Mouse (Mus musculus): ENCODE results near the gene Cyp3a13. TPM values are rescaled to one million over a fixed set of nuclear protein-coding genes. Genes with fewer than 3 reads are reported as not detected.
"Not testable (repeated sequence)": the region's sequence is repeated elsewhere in the genome, so short reads cannot be mapped to it uniquely, and the experiment has no call there.

The Cyp3a13 gene
- 0.09 TPM in 1 of 2 replicates, not detected in the other for polyA plus RNA-seq (2015; fragmentation: Nextera tagmentation; extraction: Ambion mirVana)

DNA sequence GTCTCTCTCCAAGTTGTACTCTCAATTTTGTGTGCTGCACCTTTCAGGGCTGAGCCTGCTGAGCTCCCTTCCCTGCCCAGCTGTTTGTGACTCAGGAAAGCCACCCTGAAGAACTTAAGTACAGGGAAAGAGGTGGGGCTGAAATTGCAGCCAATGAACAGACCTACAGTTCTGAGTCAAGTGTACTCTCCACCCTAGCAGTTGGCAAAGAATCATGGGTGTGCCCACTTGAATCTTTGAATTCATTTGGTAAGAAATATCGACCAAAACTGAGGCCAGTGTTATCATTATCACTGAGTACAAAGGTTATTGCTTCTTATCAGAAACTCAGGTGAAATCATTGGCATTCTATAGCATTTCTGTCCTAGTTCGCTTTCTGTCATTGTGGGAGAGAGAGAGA is at the start of gene Cyp3a13:
TSS of gene Cyp3a13 (minus strand) at position 88 of the 400 bp plus-strand sequence.
- Histone ChIP-seq H3K9ac (no peak within 1 kb of the TSS), H3K27ac (no peak within 1 kb of the TSS), H3K9me3 (replicated peaks) (no peaks in the 10 kb centered on the region), H3K4me1 (replicated peaks) (no peaks in the 10 kb centered on the region), H3K4me3 (no peak within 1 kb of the TSS), H3K4me2 (no peak within 1 kb of the TSS), H3K36me3 (no peaks in the 10 kb centered on the region), H3K27me3 (no peaks in the 10 kb centered on the region)
- WGBS: 47% methylated on average over 2 of the region's 2 CpGs
- ATAC-seq (replicated peaks; ENCODE audit: insufficient number of reproducible peaks, insufficient read depth, low FRiP score, low read depth): no peak

GRCm38 (mm10) chr5:137966492-137966891 is 45.1 kb upstream of the Cyp3a13 start:
- Histone ChIP-seq H3K4me2 (no peak overlapping the region), H3K36me3 (no peaks in the 10 kb centered on the region), H3K9ac (no peak overlapping the region), H3K9me3 (replicated peaks) (no peaks in the 10 kb centered on the region), H3K4me1 (replicated peaks) (no peaks in the 10 kb centered on the region), H3K27ac (no peak overlapping the region), H3K27me3 (no peaks in the 10 kb centered on the region; the same call in 1 of the 2 replicates), H3K4me3 (no peak overlapping the region)
- ATAC-seq (replicated peaks; ENCODE audit: insufficient number of reproducible peaks, insufficient read depth, low FRiP score, low read depth): no peak

DNA sequence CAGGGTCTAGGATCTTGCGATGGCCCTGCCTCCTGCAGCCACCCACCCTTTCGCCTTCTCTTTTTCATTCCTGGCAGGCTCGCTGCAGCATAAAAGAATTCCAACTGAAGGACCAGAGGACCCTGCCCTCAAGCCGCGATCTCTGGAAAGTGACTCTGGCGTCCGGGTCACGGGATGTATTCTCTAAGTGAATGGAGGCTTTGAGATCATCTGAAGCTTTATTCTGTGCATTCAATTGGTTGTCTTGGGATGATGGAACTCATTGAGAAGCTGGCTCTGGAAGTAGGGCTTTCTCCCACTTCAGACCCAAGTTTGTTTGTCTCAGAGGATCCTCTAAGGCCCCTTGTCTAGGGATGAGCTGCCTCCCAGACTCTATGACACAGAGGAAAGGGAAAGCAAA is 41.5 kb upstream of the Cyp3a13 start, which contains the start of gene Gjc3:
TSS of gene Gjc3 (minus strand) at position 154 of the 400 bp plus-strand sequence.
- no peaks in the 10 kb centered on the region for H3K9me3 ChIP-seq (replicated peaks)
- no peak within 1 kb of the TSS for H3K9ac ChIP-seq
- H3K27ac ChIP-seq: no peak within 1 kb of the TSS
- H3K4me1 ChIP-seq (replicated peaks): no peaks in the 10 kb centered on the region
- no peak within 1 kb of the TSS for H3K4me2 ChIP-seq
- no peaks in the 10 kb centered on the region for H3K27me3 ChIP-seq
- H3K4me3 ChIP-seq: no peak within 1 kb of the TSS
- WGBS: 79% methylated on average over 8 of the region's 8 CpGs
- no peak for ATAC-seq (replicated peaks; ENCODE audit: insufficient number of reproducible peaks, insufficient read depth, low FRiP score, low read depth)
- no peaks in the 10 kb centered on the region for H3K36me3 ChIP-seq

- Histone ChIP-seq H3K4me3 (no peak overlapping the region), H3K9me3 (replicated peaks) (no peaks in the 10 kb centered on the region), H3K36me3 (no peaks in the 10 kb centered on the region), H3K4me1 (replicated peaks) (no peaks in the 10 kb centered on the region), H3K9ac (no peak overlapping the region), H3K27ac (no peak overlapping the region), H3K4me2 (no peak overlapping the region), H3K27me3 (no peaks in the 10 kb centered on the region)
- WGBS: 85% methylated on average over 3 of the region's 3 CpGs
- ATAC-seq (replicated peaks; ENCODE audit: insufficient number of reproducible peaks, insufficient read depth, low FRiP score, low read depth): no peak
These were observed 35.0 kb upstream of the Cyp3a13 start for GRCm38 (mm10) chr5:137956404-137956803.

GRCm38 (mm10) chr5:137951218-137951617 is 29.8 kb upstream of the Cyp3a13 start:
- Histone ChIP-seq H3K4me2 (no peak overlapping the region), H3K36me3 (no peaks in the 10 kb centered on the region), H3K9me3 (replicated peaks) (no peaks in the 10 kb centered on the region), H3K4me1 (replicated peaks) (no peaks in the 10 kb centered on the region), H3K4me3 (no peak overlapping the region), H3K27me3 (no peaks in the 10 kb centered on the region), H3K27ac (no peak overlapping the region), H3K9ac (no peak overlapping the region)
- ATAC-seq (replicated peaks; ENCODE audit: insufficient number of reproducible peaks, insufficient read depth, low FRiP score, low read depth): no peak
- 30% methylated on average over 6 of the region's 6 CpGs for WGBS

DNA sequence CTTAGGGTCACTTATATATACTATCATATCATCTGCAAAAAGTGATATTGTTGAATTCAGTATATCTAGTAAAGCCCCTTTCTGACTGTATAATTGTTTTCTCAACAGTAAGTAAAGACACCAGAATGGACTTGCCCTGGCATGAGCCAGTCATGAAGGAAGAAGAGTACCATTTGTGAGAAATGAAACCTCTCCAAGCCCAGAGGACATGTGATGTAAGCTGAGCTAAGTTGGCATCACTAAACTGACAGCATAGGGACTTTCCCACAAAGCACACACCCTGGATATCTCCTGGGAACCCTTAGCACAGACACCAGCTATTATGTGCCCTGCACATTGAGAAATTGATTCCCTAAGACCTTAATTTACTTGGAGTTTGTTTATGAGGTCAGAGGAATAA is 25.9 kb upstream of the Cyp3a13 start:
- H3K9me3 ChIP-seq (replicated peaks): no peaks in the 10 kb centered on the region
- ATAC-seq (replicated peaks; ENCODE audit: insufficient number of reproducible peaks, insufficient read depth, low FRiP score, low read depth): no peak
- no peak overlapping the region for H3K4me2 ChIP-seq
- H3K4me1 ChIP-seq (replicated peaks): no peaks in the 10 kb centered on the region
- H3K4me3 ChIP-seq: no peak overlapping the region
- H3K27ac ChIP-seq: no peak overlapping the region
- H3K27me3 ChIP-seq: no peaks in the 10 kb centered on the region
- no peak overlapping the region for H3K9ac ChIP-seq
- H3K36me3 ChIP-seq: no peaks in the 10 kb centered on the region

GRCm38 (mm10) chr5:137943133-137943532 is 21.7 kb upstream of the Cyp3a13 start:
- Histone ChIP-seq H3K4me2 (no peak overlapping the region), H3K4me1 (replicated peaks) (no peaks in the 10 kb centered on the region), H3K9ac (no peak overlapping the region), H3K36me3 (no peaks in the 10 kb centered on the region), H3K27ac (no peak overlapping the region), H3K9me3 (replicated peaks) (no peaks in the 10 kb centered on the region), H3K4me3 (no peak overlapping the region), H3K27me3 (no peaks in the 10 kb centered on the region)
- ATAC-seq (replicated peaks; ENCODE audit: insufficient number of reproducible peaks, insufficient read depth, low FRiP score, low read depth): no peak
- WGBS: 45% methylated on average over 1 of the region's 1 CpGs

DNA sequence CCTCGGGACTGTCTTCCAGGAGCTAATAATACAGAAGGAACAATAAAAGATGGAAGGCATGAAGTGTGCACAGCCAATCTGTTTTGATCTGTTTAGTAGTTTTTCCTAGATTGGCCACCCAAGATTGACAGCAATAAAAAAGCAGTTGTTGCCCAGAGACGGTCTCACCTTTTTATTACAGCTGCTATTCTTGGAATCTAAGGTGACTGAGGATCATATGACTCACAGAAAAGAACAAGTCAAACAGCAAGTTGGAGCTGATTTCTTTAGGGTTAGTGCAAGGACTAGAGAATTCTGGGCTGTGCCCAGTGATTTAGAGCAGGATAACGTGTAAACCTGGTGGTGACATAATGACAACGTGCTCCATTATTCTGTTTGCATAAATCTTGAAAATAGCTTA is 19.5 kb upstream of the Cyp3a13 start:
- H3K36me3 ChIP-seq: no peaks in the 10 kb centered on the region
- WGBS: 83% methylated on average over 4 of the region's 4 CpGs
- H3K4me1 ChIP-seq (replicated peaks): no peaks in the 10 kb centered on the region
- H3K9me3 ChIP-seq (replicated peaks): no peaks in the 10 kb centered on the region
- no peak overlapping the region for H3K4me3 ChIP-seq
- no peak overlapping the region for H3K9ac ChIP-seq
- H3K4me2 ChIP-seq: no peak overlapping the region
- H3K27ac ChIP-seq: no peak overlapping the region
- ATAC-seq (replicated peaks; ENCODE audit: insufficient number of reproducible peaks, insufficient read depth, low FRiP score, low read depth): no peak
- no peaks in the 10 kb centered on the region for H3K27me3 ChIP-seq

DNA sequence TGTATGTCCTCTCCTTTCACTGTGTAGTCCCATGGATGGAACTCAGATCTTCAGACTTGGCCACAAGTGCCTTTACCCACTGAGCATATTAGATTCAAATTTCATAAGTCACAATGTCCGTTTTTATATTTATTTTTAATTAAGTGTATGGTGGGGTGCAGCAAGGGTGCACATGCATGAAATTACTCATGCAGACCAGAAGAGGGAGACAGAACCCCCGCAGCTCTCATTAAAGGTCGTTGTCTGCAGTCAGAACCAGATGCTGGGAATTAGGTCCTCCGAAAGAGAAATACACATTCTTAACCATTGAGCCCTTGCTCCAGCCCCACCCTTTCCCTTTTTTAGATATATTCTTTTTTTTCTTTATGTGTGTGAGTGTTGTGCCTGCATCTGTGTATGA is 15.8 kb upstream of the Cyp3a13 start:
- 56% methylated on average over 4 of the region's 4 CpGs for WGBS
- Histone ChIP-seq H3K27ac (no peak overlapping the region), H3K4me1 (replicated peaks) (no peaks in the 10 kb centered on the region), H3K36me3 (no peaks in the 10 kb centered on the region), H3K9ac (no peak overlapping the region), H3K27me3 (no peaks in the 10 kb centered on the region), H3K4me3 (no peak overlapping the region), H3K9me3 (replicated peaks) (no peaks in the 10 kb centered on the region), H3K4me2 (no peak overlapping the region)
- ATAC-seq (replicated peaks; ENCODE audit: insufficient number of reproducible peaks, insufficient read depth, low FRiP score, low read depth): no peak

DNA sequence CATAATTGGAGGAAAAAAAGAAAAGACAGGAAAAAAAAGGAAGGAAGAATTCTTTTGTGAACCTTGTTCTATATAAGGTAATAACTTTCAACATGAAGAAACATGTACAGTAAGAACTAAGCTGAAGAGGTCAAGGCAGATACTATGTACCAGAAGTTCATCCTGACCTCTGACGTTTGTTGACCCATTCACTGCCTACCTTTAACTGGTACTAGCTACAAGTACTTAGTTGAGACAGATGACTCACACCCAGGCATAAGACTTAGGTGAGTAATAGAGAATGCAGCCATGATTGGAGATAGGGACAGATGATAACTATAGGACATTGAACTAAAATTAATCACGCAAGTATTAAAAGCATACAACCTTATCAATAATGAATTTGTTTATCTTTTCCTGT is 15.1 kb upstream of the Cyp3a13 start:
- H3K9ac ChIP-seq: no peak overlapping the region
- H3K36me3 ChIP-seq: no peaks in the 10 kb centered on the region
- H3K4me2 ChIP-seq: no peak overlapping the region
- no peak for ATAC-seq (replicated peaks; ENCODE audit: insufficient number of reproducible peaks, insufficient read depth, low FRiP score, low read depth)
- H3K27me3 ChIP-seq: no peaks in the 10 kb centered on the region
- no peak overlapping the region for H3K4me3 ChIP-seq
- H3K27ac ChIP-seq: no peak overlapping the region
- H3K9me3 ChIP-seq (replicated peaks): no peaks in the 10 kb centered on the region
- 81% methylated on average over 2 of the region's 2 CpGs for WGBS
- no peaks in the 10 kb centered on the region for H3K4me1 ChIP-seq (replicated peaks)

DNA sequence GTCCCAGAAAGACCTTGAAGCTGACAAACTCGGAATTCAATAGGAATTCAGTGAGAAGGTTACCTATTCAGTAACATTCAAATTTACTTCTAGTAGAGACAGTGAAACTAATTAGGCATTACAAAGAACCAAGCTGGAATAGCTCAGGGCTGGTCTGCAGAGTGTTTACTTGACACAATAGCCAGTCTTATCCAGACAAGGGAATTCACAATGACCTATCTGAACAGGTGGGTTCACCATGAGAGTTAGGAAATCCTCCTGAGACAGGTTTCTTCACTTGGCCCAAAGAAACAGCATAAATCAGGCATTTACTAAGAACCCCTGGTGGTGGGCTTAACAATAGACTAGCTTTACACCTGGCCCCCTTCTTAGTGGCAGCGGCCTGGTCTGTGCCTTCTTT is 12.5 kb upstream of the Cyp3a13 start:
- not testable (repeated sequence) for ATAC-seq (replicated peaks; ENCODE audit: insufficient number of reproducible peaks, insufficient read depth, low FRiP score, low read depth); H3K9me3 ChIP-seq (replicated peaks); H3K27ac ChIP-seq; H3K4me1 ChIP-seq (replicated peaks); H3K27me3 ChIP-seq; H3K9ac ChIP-seq; H3K4me2 ChIP-seq; H3K36me3 ChIP-seq; H3K4me3 ChIP-seq
- WGBS: 67% methylated on average over 2 of the region's 2 CpGs

DNA sequence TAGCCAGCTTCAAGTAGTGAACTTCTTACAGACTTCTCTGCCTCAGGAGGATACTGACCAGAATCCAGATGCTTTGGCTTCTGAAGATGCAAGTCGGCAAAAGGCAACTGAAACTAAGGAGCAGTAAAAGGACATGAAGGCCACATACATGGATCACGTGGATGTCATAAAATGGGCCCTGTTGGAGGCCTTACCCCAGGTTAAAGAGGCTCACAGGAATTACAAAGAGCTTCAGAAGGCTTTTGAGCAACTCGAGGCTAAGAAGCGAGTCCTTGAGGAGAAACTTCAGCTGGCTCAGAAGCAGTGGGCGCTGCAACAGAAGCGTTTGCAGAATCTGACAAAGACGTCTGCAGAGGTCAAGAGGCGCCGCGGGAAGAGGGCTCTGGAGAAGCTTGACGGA is 7.0 kb upstream of the Cyp3a13 start:
- Histone ChIP-seq H3K4me1 (replicated peaks) (no peaks in the 10 kb centered on the region), H3K36me3 (no peaks in the 10 kb centered on the region), H3K27me3 (no peaks in the 10 kb centered on the region), H3K27ac (no peak overlapping the region), H3K9me3 (replicated peaks) (no peaks in the 10 kb centered on the region), H3K9ac (no peak overlapping the region), H3K4me2 (no peak overlapping the region), H3K4me3 (no peak overlapping the region)
- ATAC-seq (replicated peaks; ENCODE audit: insufficient number of reproducible peaks, insufficient read depth, low FRiP score, low read depth): no peak
- 75% methylated on average over 11 of the region's 11 CpGs for WGBS
